10 mouse cellular contexts compared by ENCODE assay signal in genomic region chr8:119424740-119425139, GRCm38 (mm10). TPM values are rescaled to one million over a fixed set of nuclear protein-coding genes. Genes with fewer than 3 reads are reported as not detected.
DNase-seq lines count a peak whose midpoint lies in the region; ATAC-seq and TF ChIP-seq lines count a peak whose summit lies in the region.
"Had no signal": no experiment of that assay in that cellular context is flagged by ENCODE, and none has a peak within 500 bp of the region (broad histone marks: within the 10 kb centered on the region; RNA-seq: fewer than 3 reads in every experiment).

No protein-coding gene starts in this region.

- H3K4me1 ChIP-seq in forebrain, embryonic 10.5 days = peaks cover 33% of the 10 kb centered on the region
- H3K4me1 ChIP-seq in forebrain, postnatal 0 days (ENCODE audit: insufficient read depth) = no peaks in the 10 kb centered on the region
- H3K4me1 ChIP-seq in midbrain, embryonic 10.5 days = peaks cover 22% of the 10 kb centered on the region
- H3K4me1 ChIP-seq in midbrain, embryonic 15.5 days = peaks cover 4% of the 10 kb centered on the region; the same call in 1 of the 2 replicates
- peaks cover 74% of the 10 kb centered on the region for H3K4me1 ChIP-seq in liver, embryonic 13.5 days (replicated peaks)
- peaks cover 88% of the 10 kb centered on the region for H3K4me1 ChIP-seq in thymus, adult 2 months (replicated peaks; ENCODE audit: control insufficient read depth, insufficient read depth, low read length)

- H3K36me3 ChIP-seq in forebrain, embryonic 10.5 days (replicated peaks) = no peaks in the 10 kb centered on the region
- no peaks in the 10 kb centered on the region for H3K36me3 ChIP-seq in forebrain, postnatal 0 days (ENCODE audit: insufficient read depth)
- no peaks in the 10 kb centered on the region for H3K36me3 ChIP-seq in midbrain, embryonic 10.5 days
- H3K36me3 ChIP-seq in midbrain, embryonic 15.5 days (replicated peaks) = no peaks in the 10 kb centered on the region
- H3K36me3 ChIP-seq in liver, embryonic 13.5 days = no peaks in the 10 kb centered on the region
- no peaks in the 10 kb centered on the region for H3K36me3 ChIP-seq in thymus, adult 2 months (ENCODE audit: control insufficient read depth, insufficient read depth, low read length)

- H3K9ac ChIP-seq in forebrain, postnatal 0 days = no peak overlapping the region
- H3K9ac ChIP-seq in midbrain, embryonic 15.5 days = no peak overlapping the region
- peak overlapping the region; percentile 9; the same call in 1 of the 2 replicates for H3K9ac ChIP-seq in liver, embryonic 13.5 days

- no peak overlapping the region for H3K4me2 ChIP-seq in forebrain, postnatal 0 days (ENCODE audit: low read depth)
- no peak overlapping the region for H3K4me2 ChIP-seq in midbrain, embryonic 15.5 days
- peak overlapping the region; percentile 32 for H3K4me2 ChIP-seq in liver, embryonic 13.5 days

- TF ChIP-seq CTCF in forebrain, postnatal 0 days (IDR thresholded peaks at IDR 0.05; ENCODE audit: low read depth) = no peak
- no peak for TF ChIP-seq CTCF in thymus, adult 2 months (IDR thresholded peaks at IDR 0.05; ENCODE audit: borderline replicate concordance, control insufficient read depth, extremely low read depth, insufficient read depth, low read length, poor library complexity)

- no peak for DNase-seq in forebrain, embryonic 10.5 days (ENCODE audit: extremely low spot score, low spot score)
- DNase-seq in forebrain, postnatal 0 days = no peak
- DNase-seq in midbrain, embryonic 10.5 days (ENCODE audit: low spot score) = no peak
- no peak for DNase-seq in liver, embryonic 13.5 days
- DNase-seq in thymus, adult 2 months = peak; percentile 59
- no peak for DNase-seq in retina, postnatal 1 day
- DNase-seq in right cerebral cortex, adult 18-20 months = no peak
- DNase-seq: gastrocnemius, postnatal 25 days had no signal

- no peak for TF ChIP-seq POLR2A in thymus, adult 2 months (IDR thresholded peaks at IDR 0.05; ENCODE audit: control insufficient read depth, extremely low read depth, insufficient read depth, low read length, poor library complexity)

- H3K27ac ChIP-seq in forebrain, embryonic 10.5 days = peak overlapping the region; percentile 53
- no peak overlapping the region for H3K27ac ChIP-seq in forebrain, postnatal 0 days (ENCODE audit: low read depth, low read length)
- H3K27ac ChIP-seq in midbrain, embryonic 10.5 days (replicated peaks) = peak overlapping the region; percentile 59; the same call in 1 of the 2 replicates
- no peak overlapping the region for H3K27ac ChIP-seq in midbrain, embryonic 15.5 days
- H3K27ac ChIP-seq in liver, embryonic 13.5 days = peak overlapping the region; percentile 73; the same call in 1 of the 2 replicates
- H3K27ac ChIP-seq in thymus, adult 2 months (ENCODE audit: control insufficient read depth, insufficient read depth, low read length) = peak overlapping the region; percentile 94

- no peak overlapping the region for H3K4me3 ChIP-seq in forebrain, embryonic 10.5 days
- H3K4me3 ChIP-seq in forebrain, postnatal 0 days (ENCODE audit: low read depth, low read length) = no peak overlapping the region
- no peak overlapping the region for H3K4me3 ChIP-seq in midbrain, embryonic 10.5 days
- no peak overlapping the region for H3K4me3 ChIP-seq in midbrain, embryonic 15.5 days
- no peak overlapping the region for H3K4me3 ChIP-seq in liver, embryonic 13.5 days (replicated peaks)
- H3K4me3 ChIP-seq in thymus, adult 2 months (ENCODE audit: control insufficient read depth, insufficient read depth, low read length) = no peak overlapping the region

- H3K27me3 ChIP-seq in forebrain, embryonic 10.5 days (ENCODE audit: poor library complexity, severe bottlenecking) = no peaks in the 10 kb centered on the region
- H3K27me3 ChIP-seq in forebrain, postnatal 0 days (ENCODE audit: insufficient read depth, low read length) = no peaks in the 10 kb centered on the region
- no peaks in the 10 kb centered on the region for H3K27me3 ChIP-seq in midbrain, embryonic 10.5 days (ENCODE audit: low read depth, poor library complexity, severe bottlenecking)
- no peaks in the 10 kb centered on the region for H3K27me3 ChIP-seq in midbrain, embryonic 15.5 days (replicated peaks)
- H3K27me3 ChIP-seq in liver, embryonic 13.5 days = no peaks in the 10 kb centered on the region
- H3K27me3 ChIP-seq in thymus, adult 2 months (ENCODE audit: control insufficient read depth, insufficient read depth, low read length) = no peaks in the 10 kb centered on the region

- no peaks in the 10 kb centered on the region for H3K9me3 ChIP-seq in forebrain, embryonic 10.5 days
- H3K9me3 ChIP-seq in forebrain, postnatal 0 days (ENCODE audit: low read length) = no peaks in the 10 kb centered on the region
- H3K9me3 ChIP-seq in midbrain, embryonic 10.5 days (replicated peaks) = no peaks in the 10 kb centered on the region
- H3K9me3 ChIP-seq in midbrain, embryonic 15.5 days = no peaks in the 10 kb centered on the region
- no peaks in the 10 kb centered on the region for H3K9me3 ChIP-seq in liver, embryonic 13.5 days (replicated peaks)

- no peak for ATAC-seq in forebrain, postnatal 0 days
- no peak for ATAC-seq in midbrain, embryonic 15.5 days (replicated peaks)
- ATAC-seq in liver, embryonic 13.5 days (ENCODE audit: low read depth) = no peak

- 84% methylated on average over 10 of the region's 10 CpGs for WGBS in forebrain, embryonic 10.5 days
- 83% methylated on average over 10 of the region's 10 CpGs for WGBS in forebrain, postnatal 0 days
- WGBS in midbrain, embryonic 10.5 days = 82% methylated on average over 10 of the region's 10 CpGs
- 81% methylated on average over 10 of the region's 10 CpGs for WGBS in midbrain, embryonic 15.5 days
- 37% methylated on average over 10 of the region's 10 CpGs for WGBS in liver, embryonic 13.5 days (ENCODE audit: insufficient replicate concordance)
- 10% methylated on average over 10 of the region's 10 CpGs for WGBS in thymus, adult 2 months

RNA-seq across cellular contexts. Expression of gene Osgin1, which starts 9.2 kb away (rescaled TPM):
- polyA plus RNA-seq in forebrain, embryonic 10.5 days (2016; fragmentation: Nextera tagmentation; extraction: Ambion mirVana) = 0.48 and 0.73 TPM in 2 replicates
- total RNA-seq in forebrain, postnatal 0 days (2014; rRNA removed) = not detected in 2 replicates
- 0.12 and 0.19 TPM in 2 replicates for polyA plus RNA-seq in forebrain, postnatal 0 days (2015; fragmentation: Nextera tagmentation; extraction: Ambion mirVana)
- polyA plus RNA-seq in midbrain, embryonic 10.5 days (2016; fragmentation: Nextera tagmentation; extraction: Ambion mirVana) = 0.21 and 0.23 TPM in 2 replicates
- polyA plus RNA-seq in midbrain, embryonic 15.5 days (2015; fragmentation: Nextera tagmentation; extraction: Ambion mirVana) = 0.28 and 0.34 TPM in 2 replicates
- 13.0 and 14.8 TPM in 2 replicates for polyA plus RNA-seq in liver, embryonic 13.5 days (2015; fragmentation: Nextera tagmentation; extraction: Ambion mirVana)
- polyA plus RNA-seq in thymus, adult 2 months (2012; rRNA removed) = 7.7 and 7.8 TPM in 2 replicates
- total RNA-seq: megakaryocyte-erythroid progenitor cell, adult 5-6 weeks had no signal

RNA-seq across cellular contexts. Expression of gene Necab2, which starts 21.8 kb away (rescaled TPM):
- 15.5 and 19.1 TPM in 2 replicates for polyA plus RNA-seq in forebrain, embryonic 10.5 days (2016; fragmentation: Nextera tagmentation; extraction: Ambion mirVana)
- 41.1 and 58.5 TPM in 2 replicates for total RNA-seq in forebrain, postnatal 0 days (2014; rRNA removed)
- polyA plus RNA-seq in forebrain, postnatal 0 days (2015; fragmentation: Nextera tagmentation; extraction: Ambion mirVana) = 35.0 and 56.1 TPM in 2 replicates
- 16.3 and 17.0 TPM in 2 replicates for polyA plus RNA-seq in midbrain, embryonic 10.5 days (2016; fragmentation: Nextera tagmentation; extraction: Ambion mirVana)
- polyA plus RNA-seq in midbrain, embryonic 15.5 days (2015; fragmentation: Nextera tagmentation; extraction: Ambion mirVana) = 53.0 and 60.5 TPM in 2 replicates
- 0.05 TPM in 1 of 2 replicates, not detected in the other for polyA plus RNA-seq in liver, embryonic 13.5 days (2015; fragmentation: Nextera tagmentation; extraction: Ambion mirVana)
- polyA plus RNA-seq in thymus, adult 2 months (2012; rRNA removed) = 0.06 and 0.12 TPM in 2 replicates
- total RNA-seq: megakaryocyte-erythroid progenitor cell, adult 5-6 weeks had no signal

RNA-seq across cellular contexts. Expression of gene Mlycd, which starts 30.1 kb away (rescaled TPM):
- 9.2 and 10.2 TPM in 2 replicates for polyA plus RNA-seq in forebrain, embryonic 10.5 days (2016; fragmentation: Nextera tagmentation; extraction: Ambion mirVana)
- total RNA-seq in forebrain, postnatal 0 days (2014; rRNA removed) = 27.6 and 27.9 TPM in 2 replicates
- 20.3 and 21.3 TPM in 2 replicates for polyA plus RNA-seq in forebrain, postnatal 0 days (2015; fragmentation: Nextera tagmentation; extraction: Ambion mirVana)
- polyA plus RNA-seq in midbrain, embryonic 10.5 days (2016; fragmentation: Nextera tagmentation; extraction: Ambion mirVana) = 10.9 and 11.4 TPM in 2 replicates
- 16.2 and 17.8 TPM in 2 replicates for polyA plus RNA-seq in midbrain, embryonic 15.5 days (2015; fragmentation: Nextera tagmentation; extraction: Ambion mirVana)
- 7.3 and 7.7 TPM in 2 replicates for polyA plus RNA-seq in liver, embryonic 13.5 days (2015; fragmentation: Nextera tagmentation; extraction: Ambion mirVana)
- 20.7 and 22.1 TPM in 2 replicates for polyA plus RNA-seq in thymus, adult 2 months (2012; rRNA removed)

Comparison
In these comparisons a context has a peak if more than half of its experiments do, and no peak if none do; other contexts are left out.
1. H3K27ac ChIP-seq: peak in forebrain, embryonic 10.5 days (single experiment), midbrain, embryonic 10.5 days (single experiment), liver, embryonic 13.5 days (single experiment) and thymus, adult 2 months (single experiment); none in forebrain, postnatal 0 days (single experiment) and midbrain, embryonic 15.5 days (single experiment).
2. RNA of gene Necab2, which starts 21.8 kb away (polyA plus RNA-seq): 35.0 to 56.1 TPM in forebrain, postnatal 0 days, 53.0 to 60.5 TPM in midbrain, embryonic 15.5 days, 16.3 to 17.0 TPM in midbrain, embryonic 10.5 days and 15.5 to 19.1 TPM in forebrain, embryonic 10.5 days; 0.06 to 0.12 TPM in thymus, adult 2 months and 0.05 TPM in liver, embryonic 13.5 days; every median in the first group is over 10 times any median in the second.